Mouse (Mus musculus): ENCODE results near the gene AW551984.

Gene AW551984

DNA sequence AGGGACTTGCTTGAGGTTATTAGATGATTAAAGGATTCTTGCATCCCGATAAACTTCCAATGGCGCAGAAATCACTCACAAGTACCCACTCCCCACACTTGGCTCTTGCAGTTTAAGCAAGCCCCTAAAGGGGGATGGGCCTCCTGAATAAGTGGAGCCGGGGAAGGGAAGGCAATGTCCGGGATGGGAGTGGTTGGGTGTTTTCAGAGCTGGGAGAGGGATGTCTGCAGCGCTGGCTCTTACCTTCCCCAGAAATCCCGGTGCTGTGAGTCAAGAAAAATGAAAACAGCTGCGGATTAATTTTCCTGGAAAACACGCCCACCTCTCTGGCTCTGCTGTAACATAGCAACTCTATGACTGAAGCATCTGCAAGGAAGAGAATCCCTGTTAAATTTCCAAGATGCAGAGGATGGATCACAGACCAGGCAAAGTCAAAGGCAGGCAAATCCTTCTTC lies at the start of gene AW551984:
AW551984 (minus strand) TSS at position 405 of the 455 bp plus-strand sequence.
- DNase-seq (ENCODE audit: low read depth, low spot score), result no peak

DNA sequence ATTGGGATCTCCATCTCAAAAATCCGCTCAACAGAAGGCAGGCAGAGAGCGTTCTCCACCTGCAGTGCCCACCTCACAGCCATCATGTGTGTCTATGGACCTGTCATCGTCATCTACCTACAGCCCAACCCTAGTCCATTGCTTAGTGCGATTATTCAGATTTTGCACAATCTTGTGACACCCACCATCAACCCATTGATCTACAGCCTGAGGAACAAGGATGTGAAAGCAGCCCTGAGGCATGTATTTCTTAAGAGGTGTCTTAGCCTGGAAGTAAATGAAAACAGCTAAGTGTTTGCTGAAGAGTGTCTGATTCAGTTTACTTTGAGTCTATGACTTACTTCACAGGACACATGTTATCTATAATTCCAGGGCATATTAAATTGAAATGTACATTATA lies 43.2 kb upstream of the AW551984 start:
- DNase-seq (ENCODE audit: low read depth, low spot score), result no peak

DNA sequence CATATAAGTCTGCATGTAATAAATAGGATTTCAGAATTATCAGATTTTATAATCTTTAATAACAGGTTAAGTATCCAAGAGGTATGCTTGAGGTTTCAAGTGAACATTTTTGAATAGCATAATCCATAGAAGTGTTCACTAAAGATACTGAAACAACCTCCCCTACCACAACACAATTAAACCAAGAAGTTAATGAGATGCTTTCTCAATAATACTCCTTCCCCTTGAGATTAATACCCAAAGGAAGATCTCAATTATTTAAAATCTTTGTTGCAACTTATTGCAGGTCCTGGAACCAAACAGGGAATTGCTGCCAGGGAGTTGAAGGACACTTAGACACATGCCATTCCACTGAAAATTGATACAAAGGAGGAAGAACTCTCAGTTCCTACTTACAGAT lies 40.6 kb upstream of the AW551984 start, which contains the start of gene Olfr961:
Olfr961 (plus strand) TSS at position 301 of the 400 bp plus-strand sequence.
- DNase-seq (ENCODE audit: low read depth, low spot score), result no peak

DNA sequence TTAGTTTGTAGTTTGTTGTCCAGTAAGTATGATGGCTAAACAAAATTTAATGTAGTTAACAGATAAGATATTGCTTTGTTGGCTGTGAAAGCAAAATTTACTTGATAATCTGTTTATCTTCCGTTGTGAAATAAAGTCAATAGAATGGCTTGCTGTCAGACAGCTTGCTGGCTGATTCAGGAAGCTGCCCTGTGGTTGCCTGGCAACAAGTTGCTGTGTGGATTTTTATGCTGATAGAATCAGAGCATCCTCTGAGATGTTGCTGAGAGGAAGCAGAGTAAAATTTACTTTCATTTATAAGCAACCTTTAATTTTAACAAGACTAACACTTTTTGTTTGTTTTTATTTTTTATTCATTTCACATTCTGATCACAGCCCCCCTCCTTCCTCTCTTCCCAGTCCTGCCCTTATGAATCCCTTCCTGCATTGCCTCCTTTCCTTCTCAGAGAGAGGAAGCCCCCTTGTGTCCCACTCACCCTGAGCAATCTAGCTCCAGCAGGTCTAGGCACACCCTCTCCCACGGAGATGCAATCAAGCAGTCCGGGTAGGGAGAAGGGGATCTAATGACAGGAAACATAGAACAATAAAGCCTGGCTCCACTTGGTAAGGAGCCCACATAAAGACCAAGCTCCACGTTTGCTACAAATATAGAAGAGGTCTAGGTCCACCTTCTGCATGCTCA lies 29.9 kb upstream of the AW551984 start:
- DNase-seq (ENCODE audit: low read depth, low spot score), result no peak

DNA sequence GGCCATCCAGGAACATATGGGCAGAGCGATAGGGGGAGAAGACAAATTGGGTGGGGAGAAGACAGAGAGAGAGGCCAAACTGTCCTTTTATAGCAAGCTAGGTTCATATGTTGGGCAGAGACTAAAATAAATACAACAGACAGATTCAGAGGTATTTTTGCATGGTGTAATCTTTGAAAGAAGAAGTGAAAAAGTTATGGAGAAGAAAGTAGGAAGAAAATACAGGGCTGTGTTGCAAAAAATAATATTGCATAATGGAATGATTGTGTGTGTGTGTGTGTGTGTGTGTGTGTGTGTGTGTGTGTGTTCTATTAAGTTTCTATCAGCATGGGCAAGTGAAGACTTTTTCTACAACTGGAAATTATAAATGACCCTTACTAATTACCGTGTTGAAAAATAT lies 24.9 kb upstream of the AW551984 start:
- DNase-seq (ENCODE audit: low read depth, low spot score), result no peak

DNA sequence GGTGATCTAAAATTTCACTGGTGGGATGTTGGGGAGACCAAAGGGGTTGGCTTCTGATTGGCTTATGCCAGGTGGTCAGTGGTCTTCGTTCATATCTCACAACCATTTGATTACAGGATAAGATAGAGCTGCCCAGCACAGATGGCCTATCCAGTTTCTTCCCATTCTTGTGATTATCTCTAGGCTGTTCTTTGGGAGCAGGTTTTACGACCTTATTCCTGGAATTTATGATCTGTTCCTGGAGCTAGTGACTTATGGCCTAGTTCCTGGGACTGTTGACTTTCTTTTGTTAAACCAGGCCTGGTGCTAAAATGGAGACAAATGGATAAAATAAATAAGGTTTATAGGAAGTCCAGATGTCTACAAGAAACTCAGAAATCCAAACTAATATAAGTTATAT lies 20.5 kb upstream of the AW551984 start:
- no peak for DNase-seq (ENCODE audit: low read depth, low spot score)

DNA sequence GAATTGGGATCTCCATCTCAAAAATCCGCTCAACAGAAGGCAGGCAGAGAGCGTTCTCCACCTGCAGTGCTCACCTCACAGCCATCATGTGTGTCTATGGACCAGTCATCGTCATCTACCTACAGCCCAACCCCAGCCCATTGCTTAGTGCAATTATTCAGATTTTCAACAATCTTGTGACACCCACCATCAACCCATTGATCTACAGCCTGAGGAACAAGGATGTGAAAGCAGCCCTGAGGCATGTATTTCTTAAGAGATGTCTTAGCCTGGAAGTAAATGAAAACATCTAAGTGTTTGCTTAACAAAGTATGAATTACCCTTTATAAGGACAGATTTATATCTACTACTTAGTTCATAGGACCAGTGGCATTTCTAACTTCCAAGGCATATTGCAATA lies 19.6 kb upstream of the AW551984 start:
- DNase-seq (ENCODE audit: low read depth, low spot score), result no peak

DNA sequence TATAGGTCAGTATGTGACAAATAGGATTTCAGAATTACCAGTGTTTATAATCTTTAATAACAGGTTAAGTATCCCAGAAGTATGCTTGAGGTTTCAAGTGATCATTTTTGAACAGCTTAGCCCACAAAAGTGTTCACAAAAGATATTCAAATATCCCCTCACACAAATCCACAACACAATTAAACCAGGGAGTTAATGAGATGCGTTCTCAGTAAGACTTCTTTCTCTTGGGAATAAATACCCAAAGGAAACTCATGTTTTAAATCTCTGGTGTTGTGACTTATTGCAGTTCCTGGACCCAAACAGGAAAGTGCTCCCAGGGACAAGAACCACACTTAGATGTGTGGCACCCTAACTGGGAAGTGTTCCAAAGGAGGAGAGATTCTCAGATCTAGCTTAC lies 16.9 kb upstream of the AW551984 start, which contains the start of gene Olfr960:
Olfr960 (plus strand) TSS at position 301 of the 400 bp plus-strand sequence.
- no peak for DNase-seq (ENCODE audit: low read depth, low spot score)

DNA sequence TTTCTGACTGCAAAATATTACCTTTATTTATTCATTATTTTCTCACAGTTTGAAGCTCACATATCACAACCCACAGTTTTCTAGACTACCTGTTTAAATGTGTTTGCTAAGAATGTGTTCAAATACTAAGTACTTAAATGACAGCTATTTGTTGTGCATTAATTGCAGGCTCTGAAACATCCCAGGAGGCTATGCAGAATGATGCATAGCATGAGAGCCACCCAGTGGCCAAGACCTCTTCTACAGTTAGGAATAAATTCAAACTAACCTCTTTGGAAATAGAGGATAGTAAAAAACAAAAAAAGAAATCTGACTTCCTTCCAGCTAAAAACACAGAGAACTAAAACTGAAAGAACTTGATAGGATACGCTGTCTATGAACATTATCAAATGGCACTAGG lies 7.8 kb upstream of the AW551984 start:
- no peak for DNase-seq (ENCODE audit: low read depth, low spot score)

DNA sequence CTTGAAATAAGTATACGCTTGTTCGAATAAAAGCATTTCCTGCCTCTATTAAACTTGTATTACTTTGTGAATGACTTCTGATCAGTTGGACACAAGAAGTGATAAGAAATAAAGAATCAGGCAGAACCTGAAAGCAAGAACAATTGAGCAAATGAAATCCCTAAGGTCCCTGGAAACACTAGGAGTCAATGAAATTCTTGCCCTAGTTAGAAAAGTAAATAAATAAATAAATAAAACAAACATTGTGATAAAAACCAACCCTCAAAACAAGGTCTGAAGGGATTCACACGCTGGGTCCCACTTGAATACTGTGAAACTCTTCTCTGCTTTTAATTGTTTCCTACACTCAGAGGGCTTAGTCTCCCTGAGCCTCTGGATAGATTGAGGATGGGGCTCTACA lies 6.2 kb upstream of the AW551984 start, which contains the start of gene Olfr148:
Olfr148 (plus strand) TSS at position 301 of the 400 bp plus-strand sequence.
- DNase-seq (ENCODE audit: low read depth, low spot score), result no peak

DNA sequence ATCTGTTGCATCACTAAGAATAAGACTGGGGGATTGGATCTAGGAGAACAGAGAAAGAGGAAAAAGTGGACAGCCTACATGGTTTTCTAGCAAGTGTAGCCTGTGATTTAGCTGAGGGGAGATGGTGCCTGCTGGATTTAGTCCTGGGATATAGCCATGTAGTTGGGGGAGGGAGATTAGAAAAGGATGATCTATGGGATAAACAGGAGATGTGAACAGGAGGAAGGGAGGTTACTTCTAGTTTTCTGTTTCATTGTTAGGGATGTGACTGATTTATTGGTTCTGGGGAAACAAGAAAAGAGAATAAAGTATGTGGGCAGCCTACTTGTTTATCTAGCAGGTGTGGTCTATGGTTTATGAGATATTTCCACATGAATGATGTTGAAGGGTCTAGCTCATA lies 4.3 kb upstream of the AW551984 start:
- DNase-seq (ENCODE audit: low read depth, low spot score), result no peak

DNA sequence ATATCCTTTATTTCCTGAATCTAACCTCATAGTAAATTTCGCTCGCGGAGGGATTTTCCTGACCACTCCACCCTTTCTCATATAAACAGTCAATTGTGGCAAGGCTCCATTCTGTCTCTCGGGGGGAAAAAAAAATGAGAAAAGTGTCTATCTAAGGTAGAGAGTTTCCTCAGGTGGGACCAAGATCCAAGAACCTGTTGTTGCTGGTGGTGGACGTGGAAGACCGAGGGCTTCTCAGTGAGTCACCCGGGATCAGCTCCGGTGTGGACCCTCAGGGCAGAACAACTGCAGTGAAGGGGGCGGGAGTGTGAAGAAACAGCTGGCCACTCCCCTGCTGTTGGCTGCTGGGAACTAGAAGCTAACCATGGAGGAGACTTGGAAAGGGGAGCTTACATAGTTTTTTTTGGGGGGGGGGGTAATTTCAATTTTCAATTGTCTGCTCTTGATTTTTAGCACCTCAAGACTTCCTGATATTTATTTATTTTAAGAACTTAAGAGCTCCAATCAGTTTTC lies 814 bp downstream of the AW551984 start:
- DNase-seq (ENCODE audit: low read depth, low spot score), result no peak

DNA sequence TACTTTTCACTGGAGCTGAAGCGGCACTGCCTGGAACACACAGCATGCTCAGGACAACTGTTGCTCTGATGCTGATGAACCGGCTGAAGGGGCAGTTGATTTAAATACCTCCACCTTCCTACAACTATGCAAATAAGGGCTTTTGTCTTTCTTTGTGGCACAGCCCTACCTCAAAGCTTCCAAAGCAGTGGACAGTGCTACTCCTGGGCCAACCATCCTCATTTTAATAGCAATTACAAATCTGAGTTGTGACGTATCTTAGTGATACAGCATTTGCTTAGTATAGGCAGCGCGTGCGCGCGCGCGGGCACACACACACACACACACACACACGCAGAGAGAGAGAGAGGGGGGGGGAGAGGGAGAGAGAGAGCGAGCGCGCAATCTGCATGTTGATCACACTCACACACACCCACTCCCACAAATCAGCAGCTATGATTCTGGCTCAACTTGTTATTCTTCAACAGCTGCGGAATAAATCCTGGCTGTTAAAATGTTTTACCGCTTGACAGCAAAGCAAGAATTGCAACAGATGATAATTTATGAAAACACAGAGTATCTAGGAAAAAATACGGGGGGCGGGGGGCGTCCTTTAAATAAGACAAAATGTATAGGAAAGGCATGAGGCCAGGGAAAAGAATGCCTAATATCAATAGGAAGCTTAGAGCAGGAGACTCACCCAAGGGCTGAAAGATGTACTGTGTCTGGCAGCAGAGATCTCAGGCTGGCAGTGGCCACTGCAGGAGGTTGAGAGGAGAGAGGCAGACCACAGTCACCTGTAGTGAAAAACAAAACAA lies 1.5 kb downstream of the AW551984 start:
- no peak for DNase-seq (ENCODE audit: low read depth, low spot score)

DNA sequence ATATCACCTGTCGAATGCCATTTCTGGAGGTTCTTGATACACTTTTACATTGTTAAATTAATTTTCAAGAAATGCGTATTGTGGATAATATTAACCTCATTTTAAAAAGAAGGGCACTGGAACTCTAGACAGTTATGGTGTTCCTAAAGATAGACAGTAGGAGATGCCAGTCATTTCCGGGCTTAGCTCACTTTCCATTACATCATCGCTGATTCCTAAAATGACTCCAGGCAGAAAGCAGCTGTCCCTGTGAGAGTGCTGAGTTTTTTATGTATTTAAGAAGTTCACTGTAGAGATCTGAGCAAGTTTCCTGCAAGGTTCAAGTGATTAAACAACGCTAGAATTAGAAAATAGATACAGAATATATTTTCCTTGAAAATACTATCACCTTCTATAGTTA lies 27.2 kb downstream of the AW551984 start:
- DNase-seq (ENCODE audit: low read depth, low spot score), result no peak

DNA sequence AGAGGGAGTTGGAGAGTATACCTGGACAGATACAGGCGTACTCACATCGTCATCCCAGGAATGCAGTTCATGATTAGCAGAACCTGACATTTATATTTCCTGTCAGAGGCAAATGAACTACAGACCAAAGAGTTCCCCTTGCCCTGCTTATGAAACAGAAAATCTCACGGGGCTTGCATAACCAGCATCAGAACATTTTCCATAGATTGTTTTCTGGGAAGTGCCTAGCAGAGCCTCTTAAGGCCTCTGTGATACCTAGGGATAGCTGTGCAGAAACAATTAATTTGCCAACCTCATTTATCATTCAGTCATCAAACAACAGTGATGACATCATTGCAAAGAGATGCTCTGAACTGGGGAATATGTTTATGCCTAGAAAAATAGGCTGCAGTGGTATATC lies 28.7 kb downstream of the AW551984 start, which contains the start of gene Olfr959:
Olfr959 (minus strand) TSS at position 101 of the 400 bp plus-strand sequence.
- DNase-seq (ENCODE audit: low read depth, low spot score), result no peak

DNA sequence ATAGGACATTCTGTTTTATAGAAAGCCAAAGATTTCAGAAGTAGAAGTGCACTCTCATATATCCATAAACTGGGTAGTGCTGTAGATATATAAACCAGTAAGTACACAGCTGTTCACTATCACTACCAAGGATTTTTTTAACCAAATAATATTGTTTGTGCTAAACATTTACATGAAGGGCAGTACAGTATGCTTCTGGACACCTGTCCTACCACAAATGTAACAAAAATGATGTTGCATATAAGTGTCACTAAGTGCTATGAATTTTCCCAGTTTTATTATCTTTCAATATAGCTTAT lies 45.9 kb downstream of the AW551984 start:
- DNase-seq (ENCODE audit: low read depth, low spot score), result no peak

DNA sequence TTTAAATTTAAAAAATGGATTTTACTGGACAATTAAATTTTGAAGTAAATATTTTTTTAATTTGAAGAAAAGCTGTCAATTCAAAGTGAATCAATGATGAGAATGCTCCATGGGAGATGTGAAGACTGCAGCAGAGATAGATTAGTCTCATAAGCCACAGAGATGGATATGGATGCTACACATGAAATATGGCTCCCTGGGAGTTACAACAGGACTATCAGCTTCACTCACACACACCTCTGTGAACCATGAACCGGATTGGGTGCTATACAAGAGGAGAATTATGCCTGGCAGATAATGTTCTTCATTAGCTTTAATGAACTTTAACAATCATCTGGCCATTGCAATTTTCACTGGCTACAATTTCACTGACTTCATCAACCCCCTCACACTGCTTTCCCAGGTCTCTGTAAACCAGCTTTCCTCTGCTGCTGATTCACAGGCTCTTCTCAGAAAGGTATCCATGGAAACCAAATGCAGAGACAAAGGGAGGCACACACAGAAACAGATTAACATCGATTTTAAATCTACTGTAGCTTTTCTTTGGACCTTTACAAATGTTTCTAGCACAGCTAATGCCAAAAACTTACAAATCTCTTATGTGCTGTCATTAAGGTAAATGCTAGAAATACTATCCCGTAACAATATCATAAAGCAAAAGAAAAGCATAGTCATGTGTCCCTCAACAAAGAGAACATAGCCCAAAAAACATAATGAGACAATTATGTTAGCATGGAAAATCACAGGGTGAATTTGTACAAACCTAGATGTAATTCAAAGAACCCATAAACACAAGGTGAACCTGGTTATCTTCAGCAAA lies 46.5 kb downstream of the AW551984 start:
- DNase-seq (ENCODE audit: low read depth, low spot score), result no peak

DNA sequence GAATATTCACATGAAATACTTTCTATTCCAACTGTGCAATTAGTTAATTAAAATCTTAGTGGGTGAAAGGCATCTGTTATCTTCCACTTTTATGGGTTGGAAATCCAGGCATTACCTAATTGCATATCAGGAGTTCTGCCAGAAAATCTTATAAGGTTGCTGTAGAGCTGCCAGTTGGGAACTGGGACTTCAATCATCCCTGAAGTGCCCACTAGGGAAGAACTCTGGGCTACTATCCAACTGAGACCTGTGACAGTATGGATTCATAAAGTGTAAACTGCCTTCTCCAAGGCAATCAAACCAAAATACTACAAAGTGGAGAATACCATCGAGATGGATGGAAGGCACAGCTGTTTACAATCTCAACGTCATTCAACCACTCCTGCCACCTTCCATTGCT lies 50.3 kb downstream of the AW551984 start, which contains the start of gene Olfr958:
Olfr958 (minus strand) TSS at position 109 of the 400 bp plus-strand sequence.
- DNase-seq (ENCODE audit: low read depth, low spot score), result no peak

DNA sequence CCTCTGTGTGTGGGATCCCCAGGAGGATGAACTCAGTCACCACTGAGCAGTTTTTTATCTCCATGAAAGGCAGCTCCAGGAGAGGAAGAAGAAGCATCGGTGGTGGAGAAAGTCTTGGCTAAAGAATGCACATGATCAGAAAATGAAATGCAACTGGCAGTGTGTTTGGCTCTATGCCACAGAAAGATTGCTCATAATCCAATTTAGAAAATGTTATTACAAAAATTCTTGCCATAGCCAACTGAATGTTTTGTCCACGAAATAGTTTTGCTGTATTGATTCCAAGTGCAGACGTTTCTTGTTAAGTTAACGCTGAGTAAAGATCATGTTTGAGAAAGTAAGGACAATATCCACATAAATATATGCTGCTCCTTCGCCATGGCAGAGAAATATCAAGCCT lies 53.4 kb downstream of the AW551984 start:
- no peak for DNase-seq (ENCODE audit: low read depth, low spot score)
